Mouse (Mus musculus): ENCODE results near the gene Dmrta2. TPM values are rescaled to one million over a fixed set of nuclear protein-coding genes. Genes with fewer than 3 reads are reported as not detected.

Gene Dmrta2
- polyA plus RNA-seq, 1 experiment from 2014 or later: 0.05 TPM

- Histone ChIP-seq H3K4me1 (replicated peaks; ENCODE audit: control insufficient read depth, insufficient read depth, low read length) (peaks cover 16% of the 10 kb centered on the region), H3K27me3 (ENCODE audit: control insufficient read depth, insufficient read depth, low read depth, low read length) (peaks cover 98% of the 10 kb centered on the region), H3K4me3 (ENCODE audit: low read length) (peak overlapping the region; percentile 24), H3K9me3 (ENCODE audit: control insufficient read depth, low read length) (no peaks in the 10 kb centered on the region), H3K4me2 (ENCODE audit: low read depth, low read length) (peak overlapping the region; percentile 27; the same call in 1 of the 2 replicates), H3K36me3 (ENCODE audit: control insufficient read depth, insufficient read depth, low read length) (no peaks in the 10 kb centered on the region), H3K27ac (ENCODE audit: low read length) (no peak overlapping the region), H3K9ac (ENCODE audit: low read length) (no peak overlapping the region)
- WGBS: 2% methylated on average over 49 of the region's 49 CpGs
- ATAC-seq (ENCODE audit: low read depth): no peak
Observed at GRCm38 (mm10) chr4:109983281-109984001, 5.6 kb downstream of the Dmrta2 start.

- WGBS: 1% methylated on average over 24 of the region's 24 CpGs
- Histone ChIP-seq H3K4me1 (replicated peaks; ENCODE audit: control insufficient read depth, insufficient read depth, low read length) (peaks cover 12% of the 10 kb centered on the region), H3K27ac (ENCODE audit: low read length) (no peak overlapping the region), H3K27me3 (ENCODE audit: control insufficient read depth, insufficient read depth, low read depth, low read length) (peaks cover 98% of the 10 kb centered on the region), H3K9ac (ENCODE audit: low read length) (no peak overlapping the region), H3K4me2 (ENCODE audit: low read depth, low read length) (peak overlapping the region; percentile 27; the same call in 1 of the 2 replicates), H3K36me3 (ENCODE audit: control insufficient read depth, insufficient read depth, low read length) (no peaks in the 10 kb centered on the region), H3K4me3 (ENCODE audit: low read length) (no peak overlapping the region; the same call in 1 of the 2 replicates), H3K9me3 (ENCODE audit: control insufficient read depth, low read length) (no peaks in the 10 kb centered on the region)
- ATAC-seq (ENCODE audit: low read depth): no peak
Observed at GRCm38 (mm10) chr4:109984011-109984411, 6.2 kb downstream of the Dmrta2 start.

- Histone ChIP-seq H3K4me3 (ENCODE audit: low read length) (no peak overlapping the region), H3K9ac (ENCODE audit: low read length) (no peak overlapping the region), H3K9me3 (ENCODE audit: control insufficient read depth, low read length) (no peaks in the 10 kb centered on the region), H3K27me3 (ENCODE audit: control insufficient read depth, insufficient read depth, low read depth, low read length) (peaks cover 98% of the 10 kb centered on the region), H3K27ac (ENCODE audit: low read length) (no peak overlapping the region), H3K36me3 (ENCODE audit: control insufficient read depth, insufficient read depth, low read length) (no peaks in the 10 kb centered on the region), H3K4me1 (replicated peaks; ENCODE audit: control insufficient read depth, insufficient read depth, low read length) (peaks cover 12% of the 10 kb centered on the region), H3K4me2 (ENCODE audit: low read depth, low read length) (no peak overlapping the region)
- 2% methylated on average over 38 of the region's 38 CpGs for WGBS
- ATAC-seq (ENCODE audit: low read depth): no peak
Observed at GRCm38 (mm10) chr4:109984496-109985423, 6.9 kb downstream of the Dmrta2 start.

GRCm38 (mm10) chr4:109985424-109986172, 7.7 kb downstream of the Dmrta2 start:
- no peak overlapping the region for H3K4me2 ChIP-seq (ENCODE audit: low read depth, low read length)
- no peaks in the 10 kb centered on the region for H3K36me3 ChIP-seq (ENCODE audit: control insufficient read depth, insufficient read depth, low read length)
- H3K27me3 ChIP-seq (ENCODE audit: control insufficient read depth, insufficient read depth, low read depth, low read length): peaks cover 94% of the 10 kb centered on the region
- 4% methylated on average over 16 of the region's 16 CpGs for WGBS
- H3K4me3 ChIP-seq (ENCODE audit: low read length): no peak overlapping the region
- H3K27ac ChIP-seq (ENCODE audit: low read length): no peak overlapping the region
- ATAC-seq (ENCODE audit: low read depth): no peak
- H3K4me1 ChIP-seq (replicated peaks; ENCODE audit: control insufficient read depth, insufficient read depth, low read length): peaks cover 12% of the 10 kb centered on the region
- H3K9ac ChIP-seq (ENCODE audit: low read length): no peak overlapping the region
- no peaks in the 10 kb centered on the region for H3K9me3 ChIP-seq (ENCODE audit: control insufficient read depth, low read length)

- Histone ChIP-seq H3K27ac (ENCODE audit: low read length) (no peak overlapping the region), H3K9me3 (ENCODE audit: control insufficient read depth, low read length) (no peaks in the 10 kb centered on the region), H3K4me3 (ENCODE audit: low read length) (no peak overlapping the region), H3K27me3 (ENCODE audit: control insufficient read depth, insufficient read depth, low read depth, low read length) (peaks cover 90% of the 10 kb centered on the region), H3K4me1 (replicated peaks; ENCODE audit: control insufficient read depth, insufficient read depth, low read length) (peaks cover 12% of the 10 kb centered on the region), H3K4me2 (ENCODE audit: low read depth, low read length) (no peak overlapping the region), H3K9ac (ENCODE audit: low read length) (no peak overlapping the region), H3K36me3 (ENCODE audit: control insufficient read depth, insufficient read depth, low read length) (no peaks in the 10 kb centered on the region)
- WGBS: 2% methylated on average over 9 of the region's 9 CpGs
- no peak for ATAC-seq (ENCODE audit: low read depth)
Observed at GRCm38 (mm10) chr4:109986301-109986700, 8.4 kb downstream of the Dmrta2 start.

GRCm38 (mm10) chr4:109986748-109987355, 9.0 kb downstream of the Dmrta2 start:
- Histone ChIP-seq H3K4me1 (replicated peaks; ENCODE audit: control insufficient read depth, insufficient read depth, low read length) (peaks cover 8% of the 10 kb centered on the region), H3K36me3 (ENCODE audit: control insufficient read depth, insufficient read depth, low read length) (no peaks in the 10 kb centered on the region), H3K9ac (ENCODE audit: low read length) (no peak overlapping the region), H3K27me3 (ENCODE audit: control insufficient read depth, insufficient read depth, low read depth, low read length) (peaks cover 87% of the 10 kb centered on the region), H3K27ac (ENCODE audit: low read length) (no peak overlapping the region), H3K4me2 (ENCODE audit: low read depth, low read length) (no peak overlapping the region), H3K4me3 (ENCODE audit: low read length) (no peak overlapping the region), H3K9me3 (ENCODE audit: control insufficient read depth, low read length) (no peaks in the 10 kb centered on the region)
- ATAC-seq (ENCODE audit: low read depth): no peak
- WGBS: 6% methylated on average over 13 of the region's 13 CpGs

GRCm38 (mm10) chr4:109987560-109988362, 9.9 kb downstream of the Dmrta2 start:
- WGBS: 2% methylated on average over 20 of the region's 20 CpGs

GRCm38 (mm10) chr4:109988411-109988810, 10.6 kb downstream of the Dmrta2 start:
- 11% methylated on average over 5 of the region's 5 CpGs for WGBS
- no peak for ATAC-seq (ENCODE audit: low read depth)
- H3K27ac ChIP-seq (ENCODE audit: low read length): no peak overlapping the region
- H3K9ac ChIP-seq (ENCODE audit: low read length): no peak overlapping the region
- H3K4me1 ChIP-seq (replicated peaks; ENCODE audit: control insufficient read depth, insufficient read depth, low read length): no peaks in the 10 kb centered on the region
- H3K4me3 ChIP-seq (ENCODE audit: low read length): no peak overlapping the region
- no peak overlapping the region for H3K4me2 ChIP-seq (ENCODE audit: low read depth, low read length)
- peaks cover 80% of the 10 kb centered on the region for H3K27me3 ChIP-seq (ENCODE audit: control insufficient read depth, insufficient read depth, low read depth, low read length)
- no peaks in the 10 kb centered on the region for H3K9me3 ChIP-seq (ENCODE audit: control insufficient read depth, low read length)
- no peaks in the 10 kb centered on the region for H3K36me3 ChIP-seq (ENCODE audit: control insufficient read depth, insufficient read depth, low read length)

More at GRCm38 (mm10) chr4:109987560-109988362, 9.9 kb downstream of the Dmrta2 start:
- Histone ChIP-seq H3K27ac (ENCODE audit: low read length) (no peak overlapping the region), H3K27me3 (ENCODE audit: control insufficient read depth, insufficient read depth, low read depth, low read length) (peaks cover 83% of the 10 kb centered on the region), H3K4me1 (replicated peaks; ENCODE audit: control insufficient read depth, insufficient read depth, low read length) (peaks cover under 1% of the 10 kb centered on the region; the same call in 1 of the 2 replicates), H3K9ac (ENCODE audit: low read length) (no peak overlapping the region), H3K4me2 (ENCODE audit: low read depth, low read length) (no peak overlapping the region), H3K36me3 (ENCODE audit: control insufficient read depth, insufficient read depth, low read length) (no peaks in the 10 kb centered on the region), H3K9me3 (ENCODE audit: control insufficient read depth, low read length) (no peaks in the 10 kb centered on the region), H3K4me3 (ENCODE audit: low read length) (no peak overlapping the region)
- ATAC-seq (ENCODE audit: low read depth): no peak

All from lung, embryonic 16.5 days (tissue).